Mouse (Mus musculus) limb, embryonic 11.5 days (tissue): ENCODE results near the gene Il33. TPM values are rescaled to one million over a fixed set of nuclear protein-coding genes. Genes with fewer than 3 reads are reported as not detected.

Experiments
- ATAC-seq: fragments of 200-750 bp; cut with Nextera tagmentation; 2 replicates; pipeline ENCODE4 v1.8.0; 2017; ENCODE audit warnings: low read depth; ENCODE audit not compliant: insufficient number of reproducible peaks, low FRiP score, low TSS enrichment
- DNase-seq: peaks from one replicate; pipeline ENCODE4 v3.0.0-alpha.2; 2015; ENCODE audit warnings: low spot score
- H3K27ac ChIP-seq: fragments of 300-500 bp; sonication (generic); replicated peaks from 2 replicates; pipeline ENCODE4 v1.5.1; 2014; ENCODE audit warnings: low read depth, mild to moderate bottlenecking, low read length
- H3K27me3 ChIP-seq: fragments of 300-500 bp; sonication (generic); 2 replicates; pipeline ENCODE4 v1.6.1; 2014; ENCODE audit warnings: mild to moderate bottlenecking, low read length, mixed read lengths; ENCODE audit not compliant: control insufficient read depth, insufficient read depth
- H3K36me3 ChIP-seq: fragments of 300-500 bp; sonication (generic); 2 replicates; pipeline ENCODE4 v1.6.1; 2014; ENCODE audit warnings: mild to moderate bottlenecking, low read length, moderate library complexity, mixed read lengths; ENCODE audit not compliant: control insufficient read depth, insufficient read depth
- H3K4me1 ChIP-seq: fragments of 300-500 bp; sonication (generic); 2 replicates; pipeline ENCODE4 v1.6.1; 2014; ENCODE audit warnings: low read length, mixed read lengths; ENCODE audit not compliant: control insufficient read depth, insufficient read depth
- H3K4me2 ChIP-seq: fragments of 300-500 bp; sonication (generic); 2 replicates; pipeline ENCODE4 v1.6.1; 2014; ENCODE audit warnings: low read depth, mild to moderate bottlenecking, moderate library complexity; ENCODE audit not compliant: severe bottlenecking
- H3K4me3 ChIP-seq: fragments of 300-500 bp; sonication (generic); 2 replicates; pipeline ENCODE4 v1.5.1; 2014; ENCODE audit warnings: low read depth, low read length
- H3K9ac ChIP-seq: fragments of 300-500 bp; sonication (generic); 2 replicates; pipeline ENCODE4 v1.6.1; 2014; ENCODE audit warnings: mild to moderate bottlenecking, low read length
- H3K9me3 ChIP-seq: fragments of 300-500 bp; sonication (generic); 2 replicates; pipeline ENCODE4 v1.6.1; 2016; ENCODE audit warnings: low read length; ENCODE audit not compliant: control insufficient read depth
- WGBS: fragments of 180-500 bp; shearing (Covaris S2); extraction: QIAGEN DNeasy Blood & Tissue Kit; methylation state at CpG from one replicate; pipeline ENCODE4 v1.1.7; 2014; 5-methylcytosine and 5-hydroxymethylcytosine counted together
- polyA plus RNA-seq: library from polyadenylated mRNA; unstranded; fragments of >200 nt; fragmentation: Nextera tagmentation; extraction: Ambion mirVana; gene quantifications from 2 replicates; pipeline ENCODE4 v1.2.1, GENCODE M21; 2014

Gene Il33
- polyA plus RNA-seq, 1 experiment from 2014 or later = 0.19 TPM

DNA sequence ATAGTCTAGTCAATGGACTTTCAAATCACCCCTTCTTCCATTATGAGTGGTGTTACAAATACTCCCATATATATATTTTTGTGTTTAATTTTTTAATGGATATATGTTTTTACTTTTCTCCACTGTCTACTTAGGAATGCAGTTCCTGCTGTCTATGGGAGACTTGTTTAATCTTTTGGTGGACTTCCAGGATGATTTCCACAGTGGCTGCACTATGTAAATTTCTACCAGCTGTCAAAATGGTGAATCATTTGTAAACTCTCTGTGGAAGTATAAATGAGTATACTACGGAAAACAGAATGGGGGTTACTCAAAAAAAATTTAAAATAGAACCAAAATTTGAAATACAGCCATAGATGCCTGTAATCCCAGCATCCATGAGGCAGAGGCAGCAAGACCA lies 15.7 kb upstream of the Il33 start:
- Histone ChIP-seq H3K27me3 (no peaks in the 10 kb centered on the region), H3K4me1 (no peaks in the 10 kb centered on the region), H3K4me2 (no peak overlapping the region), H3K4me3 (no peak overlapping the region), H3K9ac (no peak overlapping the region), H3K27ac (no peak overlapping the region), H3K9me3 (no peaks in the 10 kb centered on the region), H3K36me3 (no peaks in the 10 kb centered on the region)
- DNase-seq (no peak), ATAC-seq (no peak)
- WGBS = 86% methylated on average over 1 of the region's 1 CpGs

DNA sequence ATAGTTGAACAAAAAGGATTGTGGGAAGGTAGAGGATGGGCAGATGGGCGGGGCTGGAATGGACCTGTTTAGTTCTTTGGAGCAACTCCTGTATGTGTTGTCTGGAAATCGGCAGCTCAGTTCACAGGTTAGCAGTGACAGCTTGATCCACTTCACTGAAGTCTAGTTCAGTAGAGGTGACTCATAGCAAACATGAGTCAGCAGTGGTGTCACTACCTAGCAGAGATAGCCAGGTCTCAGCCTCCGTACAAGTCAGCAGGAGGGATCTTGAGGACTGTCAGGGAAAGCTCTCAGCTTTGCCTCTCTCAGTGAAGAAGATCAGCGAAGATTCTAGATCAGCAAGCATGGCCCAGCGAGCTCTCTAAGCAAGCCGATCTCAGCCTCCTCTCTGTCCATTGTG lies 13.0 kb upstream of the Il33 start:
- Histone ChIP-seq H3K4me1 (no peaks in the 10 kb centered on the region), H3K9ac (no peak overlapping the region), H3K36me3 (no peaks in the 10 kb centered on the region), H3K4me3 (no peak overlapping the region), H3K27ac (no peak overlapping the region), H3K4me2 (no peak overlapping the region), H3K9me3 (no peaks in the 10 kb centered on the region), H3K27me3 (no peaks in the 10 kb centered on the region)
- ATAC-seq (no peak), DNase-seq (no peak)
- 89% methylated on average over 6 of the region's 6 CpGs for WGBS

DNA sequence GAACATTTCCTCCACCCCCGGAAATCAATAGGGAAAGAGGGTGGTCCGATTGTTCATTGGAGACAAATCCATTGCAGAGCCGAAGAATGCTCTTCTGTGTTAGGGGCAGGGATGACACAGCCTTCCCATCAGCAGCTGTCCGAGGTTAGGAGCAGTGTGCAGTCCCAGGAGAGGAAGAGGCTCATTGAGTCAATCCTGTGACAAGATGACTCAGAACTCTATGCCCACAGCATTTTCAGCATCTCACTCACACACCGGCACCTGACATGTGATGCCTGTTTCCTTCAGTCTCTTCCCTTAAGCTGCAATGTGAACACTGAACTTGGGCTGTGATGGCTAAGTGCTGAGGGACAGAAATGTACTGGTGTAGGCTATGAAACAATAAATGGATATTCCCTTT lies 7.5 kb upstream of the Il33 start:
- H3K9ac ChIP-seq = no peak overlapping the region
- ATAC-seq (no peak), DNase-seq (no peak)
- no peak overlapping the region for H3K27ac ChIP-seq
- no peaks in the 10 kb centered on the region for H3K27me3 ChIP-seq
- H3K4me3 ChIP-seq = no peak overlapping the region
- H3K4me2 ChIP-seq = no peak overlapping the region
- no peaks in the 10 kb centered on the region for H3K4me1 ChIP-seq
- 86% methylated on average over 5 of the region's 5 CpGs for WGBS
- H3K36me3 ChIP-seq = no peaks in the 10 kb centered on the region
- no peaks in the 10 kb centered on the region for H3K9me3 ChIP-seq

DNA sequence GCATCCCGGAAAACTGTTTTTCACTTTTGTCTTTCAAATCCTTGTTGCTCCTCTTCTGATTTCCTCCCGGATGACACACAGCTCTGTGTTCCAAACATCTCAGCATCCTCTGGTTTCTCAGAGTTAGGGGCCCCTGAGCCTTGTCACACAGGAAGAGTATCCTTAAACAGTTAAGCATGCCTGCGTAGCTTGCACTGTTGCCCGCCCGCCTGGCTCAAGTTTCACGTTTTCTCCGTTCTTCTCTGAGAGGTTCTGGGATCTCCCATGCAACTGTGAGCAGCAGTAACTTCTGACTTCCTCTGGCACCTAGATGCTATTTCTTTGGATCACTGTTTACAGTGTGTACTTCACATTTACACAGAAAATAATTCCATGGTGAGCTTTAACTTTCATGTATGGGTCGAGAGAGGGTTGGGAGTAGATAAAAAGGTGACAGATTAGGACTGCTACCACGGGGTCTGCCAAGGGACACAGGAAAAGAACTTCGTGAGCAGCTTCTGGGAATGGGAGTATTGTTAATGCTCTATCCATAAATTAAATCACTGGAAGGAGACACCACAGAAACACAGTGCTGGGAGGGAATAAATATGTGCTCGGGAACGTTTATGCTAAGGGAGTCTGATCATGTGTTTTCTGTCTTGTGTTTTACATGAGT lies 1.3 kb downstream of the Il33 start:
- WGBS = 54% methylated on average over 12 of the region's 12 CpGs
- H3K4me3 ChIP-seq = no peak overlapping the region

DNA sequence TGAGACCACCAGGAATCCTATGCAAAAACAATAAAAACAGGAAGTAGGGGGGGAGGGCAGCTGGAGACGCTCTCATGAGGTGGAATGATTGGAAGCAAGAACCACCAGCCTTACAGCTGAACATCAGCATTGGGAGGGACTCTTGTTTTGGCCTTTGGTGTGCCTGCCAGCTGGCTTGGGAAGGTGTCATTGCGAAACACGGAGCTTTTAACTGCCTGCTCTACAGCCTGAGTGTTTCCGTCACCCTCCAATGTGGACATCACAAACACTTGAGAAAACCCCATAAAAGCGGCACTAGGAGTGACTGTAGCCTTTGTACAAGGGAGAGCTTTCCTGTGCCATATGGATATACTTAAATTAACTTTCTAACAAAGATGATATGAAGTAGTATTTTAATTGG lies 5.4 kb downstream of the Il33 start:
- Histone ChIP-seq H3K27ac (no peak overlapping the region), H3K27me3 (no peaks in the 10 kb centered on the region), H3K4me1 (no peaks in the 10 kb centered on the region), H3K4me2 (no peak overlapping the region), H3K9ac (no peak overlapping the region), H3K4me3 (no peak overlapping the region), H3K36me3 (no peaks in the 10 kb centered on the region), H3K9me3 (no peaks in the 10 kb centered on the region)
- ATAC-seq (no peak), DNase-seq (no peak)
- 43% methylated on average over 5 of the region's 5 CpGs for WGBS

More for the DNA sequence above, 1.3 kb downstream of the Il33 start:
- Histone ChIP-seq H3K36me3 (no peaks in the 10 kb centered on the region), H3K9ac (no peak overlapping the region), H3K27ac (no peak overlapping the region), H3K27me3 (no peaks in the 10 kb centered on the region), H3K9me3 (no peaks in the 10 kb centered on the region), H3K4me2 (no peak overlapping the region), H3K4me1 (no peaks in the 10 kb centered on the region)
- DNase-seq (no peak), ATAC-seq (no peak)

DNA sequence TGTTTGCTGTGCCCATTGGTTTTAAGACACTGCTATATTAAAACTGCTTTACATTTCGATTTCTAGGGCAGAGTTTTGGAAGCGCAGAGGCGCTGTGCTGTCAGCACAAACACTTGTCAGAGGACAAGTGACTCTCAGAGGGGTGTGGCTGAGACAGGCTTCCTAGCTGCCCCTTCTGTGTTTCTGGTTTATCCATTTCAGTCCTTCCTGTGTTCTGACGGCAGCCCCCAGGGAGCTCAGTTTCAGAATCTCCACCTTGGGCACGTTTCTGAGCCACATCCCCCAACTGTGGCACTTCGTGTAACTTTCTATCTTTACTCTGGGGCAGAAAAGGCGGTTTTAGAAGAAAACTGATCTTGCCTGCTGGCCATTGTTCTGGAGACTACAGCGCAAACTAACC lies 12.5 kb downstream of the Il33 start:
- Histone ChIP-seq H3K4me2 (no peak overlapping the region), H3K27me3 (no peaks in the 10 kb centered on the region), H3K4me3 (no peak overlapping the region), H3K9ac (no peak overlapping the region), H3K4me1 (no peaks in the 10 kb centered on the region), H3K9me3 (no peaks in the 10 kb centered on the region), H3K36me3 (no peaks in the 10 kb centered on the region), H3K27ac (no peak overlapping the region)
- WGBS = 69% methylated on average over 8 of the region's 8 CpGs
- DNase-seq (no peak), ATAC-seq (no peak)

DNA sequence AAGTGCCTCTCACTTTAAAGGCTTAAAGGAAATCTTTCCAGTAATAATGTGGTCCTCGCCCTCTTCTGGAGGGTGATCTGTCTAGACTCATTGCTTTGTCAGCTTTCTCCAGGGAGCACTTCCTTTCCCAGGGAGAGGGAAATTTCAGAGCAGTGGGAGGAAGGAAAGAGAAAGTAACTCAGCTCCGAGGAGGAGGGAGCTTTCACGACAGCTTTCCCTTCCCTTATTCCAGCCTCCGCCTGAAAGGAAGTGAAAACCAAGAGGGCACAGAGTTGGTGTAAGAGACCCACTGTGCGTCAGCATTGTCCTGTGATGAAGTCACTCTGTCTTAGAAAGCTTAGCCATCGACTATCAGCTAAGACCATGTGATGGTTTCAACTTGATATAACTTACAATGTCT lies 15.3 kb downstream of the Il33 start:
- DNase-seq (no peak), ATAC-seq (no peak)
- no peak overlapping the region for H3K9ac ChIP-seq
- no peaks in the 10 kb centered on the region for H3K27me3 ChIP-seq
- no peaks in the 10 kb centered on the region for H3K9me3 ChIP-seq
- H3K4me3 ChIP-seq = no peak overlapping the region
- H3K4me1 ChIP-seq = no peaks in the 10 kb centered on the region
- 55% methylated on average over 6 of the region's 6 CpGs for WGBS
- no peaks in the 10 kb centered on the region for H3K36me3 ChIP-seq
- H3K27ac ChIP-seq = no peak overlapping the region
- no peak overlapping the region for H3K4me2 ChIP-seq

DNA sequence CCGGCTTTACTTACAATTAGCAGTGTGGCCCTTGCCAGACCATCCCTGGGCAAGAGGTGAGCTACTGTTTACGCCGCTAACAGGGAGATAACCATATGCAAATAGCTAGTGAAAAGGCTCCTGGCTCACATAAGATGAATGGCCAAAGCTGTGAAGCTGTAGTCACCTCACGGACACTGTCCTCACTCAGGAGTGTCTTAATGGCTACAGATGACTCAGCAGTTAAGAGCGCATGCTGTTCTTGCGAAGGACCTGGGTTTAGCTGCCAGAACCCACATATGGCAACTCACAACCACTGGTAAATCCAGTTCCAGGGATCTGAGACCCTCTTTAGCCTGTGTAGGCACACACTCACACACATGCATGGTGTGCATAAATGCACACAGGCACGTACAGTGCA lies 16.3 kb downstream of the Il33 start:
- Histone ChIP-seq H3K9me3 (no peaks in the 10 kb centered on the region), H3K9ac (no peak overlapping the region), H3K4me2 (no peak overlapping the region), H3K36me3 (no peaks in the 10 kb centered on the region), H3K27ac (no peak overlapping the region), H3K4me1 (no peaks in the 10 kb centered on the region), H3K27me3 (no peaks in the 10 kb centered on the region), H3K4me3 (no peak overlapping the region)
- DNase-seq (no peak), ATAC-seq (no peak)
- 67% methylated on average over 7 of the region's 7 CpGs for WGBS

DNA sequence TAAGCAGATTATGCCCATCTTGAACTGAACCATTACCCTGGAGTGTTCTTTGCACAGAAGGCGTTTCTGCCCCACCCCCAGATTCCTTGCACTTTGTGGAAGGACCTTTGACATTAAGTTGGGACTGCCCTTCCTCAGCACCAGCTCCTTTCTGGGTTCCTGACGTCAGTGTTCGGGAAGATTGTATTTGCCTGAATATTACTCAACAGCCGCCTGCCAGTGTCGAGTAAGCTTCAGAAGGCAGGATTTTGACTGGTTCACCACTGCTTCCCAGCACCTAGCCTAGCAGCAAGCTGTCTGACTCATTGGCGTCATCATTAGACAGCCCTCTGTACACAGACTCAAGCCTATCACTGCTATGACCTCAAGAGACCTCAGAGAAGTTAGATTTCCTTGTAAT lies 17.4 kb downstream of the Il33 start:
- H3K4me3 ChIP-seq = no peak overlapping the region
- H3K27ac ChIP-seq = no peak overlapping the region
- no peak overlapping the region for H3K9ac ChIP-seq
- whole genome bisulfite sequencing = 87% methylated on average over 6 of the region's 6 CpGs
- H3K36me3 ChIP-seq = no peaks in the 10 kb centered on the region
- H3K4me2 ChIP-seq = no peak overlapping the region
- no peaks in the 10 kb centered on the region for H3K27me3 ChIP-seq
- H3K4me1 ChIP-seq = no peaks in the 10 kb centered on the region
- ATAC-seq (no peak), DNase-seq (no peak)
- H3K9me3 ChIP-seq = no peaks in the 10 kb centered on the region
